34 mouse cellular contexts compared by ENCODE assay signal in genomic region chr2:156847653-156848052, GRCm38 (mm10). TPM values are rescaled to one million over a fixed set of nuclear protein-coding genes. Genes with fewer than 3 reads are reported as not detected.
DNase-seq lines count a peak whose midpoint lies in the region; ATAC-seq lines count a peak whose summit lies in the region.
"Had no signal": no experiment of that assay in that cellular context is flagged by ENCODE, and none has a peak within 500 bp of the region (broad histone marks: within the 10 kb centered on the region; RNA-seq: fewer than 3 reads in every experiment).

No protein-coding gene starts in this region.

- no peak overlapping the region; the same call in 1 of the 2 replicates for H3K9ac ChIP-seq in hindbrain, embryonic 13.5 days
- H3K9ac ChIP-seq in midbrain, embryonic 14.5 days (replicated peaks; ENCODE audit: low read length), result 0 out of 2 replicates have a peak overlapping the region, but pooled peaks have one; percentile 31
- no peak overlapping the region for H3K9ac ChIP-seq in midbrain, embryonic 11.5 days (ENCODE audit: low read length)
- H3K9ac ChIP-seq in midbrain, embryonic 15.5 days, result no peak overlapping the region
- H3K9ac ChIP-seq in kidney, embryonic 16.5 days (replicated peaks; ENCODE audit: low read length), result no peak overlapping the region
- H3K9ac ChIP-seq: embryonic facial prominence, embryonic 15.5 days; heart, embryonic 12.5 days; intestine, embryonic 15.5 days; limb, embryonic 15.5 days; liver, embryonic 13.5 days; neural tube, embryonic 15.5 days; stomach, embryonic 15.5 days had no signal

- peaks cover 20% of the 10 kb centered on the region for H3K36me3 ChIP-seq in hindbrain, embryonic 13.5 days
- H3K36me3 ChIP-seq in hindbrain, embryonic 10.5 days, result peaks cover 91% of the 10 kb centered on the region
- H3K36me3 ChIP-seq in midbrain, embryonic 14.5 days (ENCODE audit: control insufficient read depth, insufficient read depth, low read length), result peaks cover 11% of the 10 kb centered on the region; the same call in 1 of the 2 replicates
- H3K36me3 ChIP-seq in midbrain, embryonic 11.5 days (ENCODE audit: control insufficient read depth, insufficient read depth, low read length), result peaks cover 23% of the 10 kb centered on the region
- H3K36me3 ChIP-seq in midbrain, embryonic 15.5 days (replicated peaks), result no peaks in the 10 kb centered on the region
- H3K36me3 ChIP-seq in kidney, embryonic 16.5 days (ENCODE audit: insufficient read depth, low read length), result peaks cover 56% of the 10 kb centered on the region

- H3K9me3 ChIP-seq in hindbrain, embryonic 13.5 days, result no peaks in the 10 kb centered on the region
- H3K9me3 ChIP-seq in hindbrain, embryonic 10.5 days, result no peaks in the 10 kb centered on the region
- no peaks in the 10 kb centered on the region for H3K9me3 ChIP-seq in midbrain, embryonic 14.5 days (ENCODE audit: control insufficient read depth, low read length)
- H3K9me3 ChIP-seq in midbrain, embryonic 11.5 days (ENCODE audit: control insufficient read depth, low read length), result no peaks in the 10 kb centered on the region
- H3K9me3 ChIP-seq in midbrain, embryonic 15.5 days, result no peaks in the 10 kb centered on the region
- H3K9me3 ChIP-seq in kidney, embryonic 16.5 days (ENCODE audit: low read length), result no peaks in the 10 kb centered on the region
- H3K9me3 ChIP-seq: embryonic facial prominence, embryonic 15.5 days; G1E; heart, embryonic 12.5 days; intestine, embryonic 15.5 days; limb, embryonic 15.5 days; liver, embryonic 13.5 days; neural tube, embryonic 15.5 days; stomach, embryonic 15.5 days had no signal

- H3K4me1 ChIP-seq in hindbrain, embryonic 13.5 days (replicated peaks), result peaks cover 52% of the 10 kb centered on the region
- H3K4me1 ChIP-seq in hindbrain, embryonic 10.5 days (replicated peaks), result peaks cover 33% of the 10 kb centered on the region
- peaks cover 28% of the 10 kb centered on the region; the same call in 1 of the 2 replicates for H3K4me1 ChIP-seq in midbrain, embryonic 14.5 days (ENCODE audit: control insufficient read depth, insufficient read depth, low read length)
- H3K4me1 ChIP-seq in midbrain, embryonic 11.5 days (ENCODE audit: control insufficient read depth, insufficient read depth, low read length), result peaks cover 22% of the 10 kb centered on the region
- peaks cover 42% of the 10 kb centered on the region for H3K4me1 ChIP-seq in midbrain, embryonic 15.5 days
- H3K4me1 ChIP-seq in kidney, embryonic 16.5 days (ENCODE audit: insufficient read depth, low read length), result peaks cover 30% of the 10 kb centered on the region

- H3K27ac ChIP-seq in hindbrain, embryonic 13.5 days, result peak overlapping the region; percentile 55; the same call in 1 of the 2 replicates
- H3K27ac ChIP-seq in hindbrain, embryonic 10.5 days, result no peak overlapping the region
- H3K27ac ChIP-seq in midbrain, embryonic 14.5 days (replicated peaks; ENCODE audit: low read depth, low read length), result peak overlapping the region; percentile 60
- no peak overlapping the region for H3K27ac ChIP-seq in midbrain, embryonic 11.5 days (ENCODE audit: low read depth, low read length)
- peak overlapping the region; percentile 40; the same call in 1 of the 2 replicates for H3K27ac ChIP-seq in midbrain, embryonic 15.5 days
- no peak overlapping the region for H3K27ac ChIP-seq in kidney, embryonic 16.5 days (ENCODE audit: low read length)
- H3K27ac ChIP-seq: embryonic facial prominence, embryonic 15.5 days; intestine, embryonic 15.5 days; kidney, postnatal 0 days; limb, embryonic 15.5 days; liver, embryonic 13.5 days; neural tube, embryonic 15.5 days; stomach, embryonic 15.5 days had no signal

- 41% methylated on average over 6 of the region's 6 CpGs for whole genome bisulfite sequencing in hindbrain, embryonic 13.5 days
- 76% methylated on average over 6 of the region's 6 CpGs for WGBS in hindbrain, embryonic 10.5 days
- 59% methylated on average over 6 of the region's 6 CpGs for WGBS in midbrain, embryonic 14.5 days
- WGBS in midbrain, embryonic 11.5 days, result 64% methylated on average over 6 of the region's 6 CpGs
- 59% methylated on average over 6 of the region's 6 CpGs for WGBS in midbrain, embryonic 15.5 days
- 63% methylated on average over 6 of the region's 6 CpGs for WGBS in kidney, embryonic 16.5 days

- no peak overlapping the region for H3K4me2 ChIP-seq in hindbrain, embryonic 13.5 days
- no peak overlapping the region for H3K4me2 ChIP-seq in midbrain, embryonic 14.5 days (ENCODE audit: low read length)
- H3K4me2 ChIP-seq in midbrain, embryonic 11.5 days, result no peak overlapping the region
- no peak overlapping the region for H3K4me2 ChIP-seq in midbrain, embryonic 15.5 days
- no peak overlapping the region for H3K4me2 ChIP-seq in kidney, embryonic 16.5 days (replicated peaks; ENCODE audit: low read depth, low read length)
- H3K4me2 ChIP-seq: embryonic facial prominence, embryonic 15.5 days; heart, embryonic 12.5 days; intestine, embryonic 15.5 days; limb, embryonic 15.5 days; liver, embryonic 13.5 days; neural tube, embryonic 15.5 days; stomach, embryonic 15.5 days had no signal

- ATAC-seq in hindbrain, embryonic 13.5 days (ENCODE audit: low FRiP score), result no peak
- no peak for ATAC-seq in midbrain, embryonic 14.5 days (ENCODE audit: low FRiP score, low TSS enrichment)
- ATAC-seq in midbrain, embryonic 11.5 days (ENCODE audit: low FRiP score), result no peak
- no peak for ATAC-seq in midbrain, embryonic 15.5 days (replicated peaks)
- ATAC-seq in kidney, embryonic 16.5 days (ENCODE audit: low FRiP score, low TSS enrichment), result no peak
- ATAC-seq: activated CD4-positive, CD25-positive, alpha-beta regulatory T cell, adult 4 months; forebrain, embryonic 14.5 days; hindbrain, embryonic 16.5 days; intestine, embryonic 15.5 days had no signal

- H3K27me3 ChIP-seq in hindbrain, embryonic 13.5 days, result no peaks in the 10 kb centered on the region
- H3K27me3 ChIP-seq in hindbrain, embryonic 10.5 days (ENCODE audit: insufficient read depth, poor library complexity, severe bottlenecking), result no peaks in the 10 kb centered on the region
- no peaks in the 10 kb centered on the region for H3K27me3 ChIP-seq in midbrain, embryonic 14.5 days (ENCODE audit: control insufficient read depth, insufficient read depth, low read length)
- no peaks in the 10 kb centered on the region for H3K27me3 ChIP-seq in midbrain, embryonic 11.5 days (ENCODE audit: control insufficient read depth, insufficient read depth, low read length)
- H3K27me3 ChIP-seq in midbrain, embryonic 15.5 days (replicated peaks), result 0 out of 2 replicates have a peak, but pooled peaks cover 4% of the 10 kb centered on the region
- H3K27me3 ChIP-seq in kidney, embryonic 16.5 days (ENCODE audit: insufficient read depth, low read length), result no peaks in the 10 kb centered on the region
- H3K27me3 ChIP-seq: CH12.LX; embryonic facial prominence, embryonic 15.5 days; heart, embryonic 12.5 days; intestine, embryonic 15.5 days; limb, embryonic 15.5 days; liver, embryonic 13.5 days; neural tube, embryonic 15.5 days; stomach, embryonic 15.5 days had no signal

- H3K4me3 ChIP-seq in hindbrain, embryonic 13.5 days, result no peak overlapping the region
- no peak overlapping the region for H3K4me3 ChIP-seq in hindbrain, embryonic 10.5 days
- no peak overlapping the region for H3K4me3 ChIP-seq in midbrain, embryonic 14.5 days (replicated peaks; ENCODE audit: low read depth, low read length)
- H3K4me3 ChIP-seq in midbrain, embryonic 11.5 days (ENCODE audit: low read depth, low read length), result no peak overlapping the region
- H3K4me3 ChIP-seq in midbrain, embryonic 15.5 days, result no peak overlapping the region
- H3K4me3 ChIP-seq in kidney, embryonic 16.5 days (ENCODE audit: low read length), result no peak overlapping the region
- H3K4me3 ChIP-seq: embryonic facial prominence, embryonic 15.5 days; heart, embryonic 12.5 days; intestine, embryonic 15.5 days; limb, embryonic 15.5 days; liver, embryonic 13.5 days; neural tube, embryonic 15.5 days; stomach, embryonic 15.5 days had no signal

- DNase-seq in hindbrain, embryonic 10.5 days (ENCODE audit: low spot score), result no peak
- peak; percentile 43 for DNase-seq in midbrain, embryonic 14.5 days
- no peak for DNase-seq in midbrain, embryonic 11.5 days (ENCODE audit: low spot score, missing footprints)
- DNase-seq in NIH3T3 (ENCODE audit: low read depth), result peak; percentile 51
- no peak for DNase-seq in cerebellum, postnatal 10 days
- DNase-seq: adrenal gland, adult 8-10 months; cerebellum, adult 11 months; cerebellum, adult 9-11 months; gastrocnemius, postnatal 25 days; heart, adult 11 months; heart, postnatal 4 days; kidney, adult 2 months; kidney, postnatal 4 days; liver, embryonic 13.5 days; lung, adult 2 months; lung, postnatal 14 days; retina, postnatal 1 day; right cerebral cortex, postnatal 14 days; thymus, postnatal 14 days had no signal

RNA-seq across cellular contexts. Expression of gene Tgif2, which starts 7.8 kb away (rescaled TPM):
- 25.7 and 28.6 TPM in 2 replicates for polyA plus RNA-seq in hindbrain, embryonic 13.5 days (2015; fragmentation: Nextera tagmentation; extraction: Ambion mirVana)
- 88.4 and 90.3 TPM in 2 replicates for polyA plus RNA-seq in hindbrain, embryonic 10.5 days (2016; fragmentation: Nextera tagmentation; extraction: Ambion mirVana)
- 19.3 and 25.8 TPM in 2 replicates for polyA plus RNA-seq in midbrain, embryonic 14.5 days (2014; fragmentation: Nextera tagmentation; extraction: Ambion mirVana)
- polyA plus RNA-seq in midbrain, embryonic 11.5 days (2014; fragmentation: Nextera tagmentation; extraction: Ambion mirVana), result 81.2 and 88.6 TPM in 2 replicates
- polyA plus RNA-seq in midbrain, embryonic 15.5 days (2015; fragmentation: Nextera tagmentation; extraction: Ambion mirVana), result 19.9 and 21.9 TPM in 2 replicates
- 69.5 and 71.1 TPM in 2 replicates for polyA plus RNA-seq in kidney, embryonic 16.5 days (2015; fragmentation: Nextera tagmentation; extraction: Ambion mirVana)

RNA-seq across cellular contexts. Expression of gene 4930518I15Rik, which starts 10.1 kb away (rescaled TPM):
- polyA plus RNA-seq in hindbrain, embryonic 13.5 days (2015; fragmentation: Nextera tagmentation; extraction: Ambion mirVana), result 12.0 and 12.6 TPM in 2 replicates
- polyA plus RNA-seq in hindbrain, embryonic 10.5 days (2016; fragmentation: Nextera tagmentation; extraction: Ambion mirVana), result 8.1 and 9.4 TPM in 2 replicates
- polyA plus RNA-seq in midbrain, embryonic 14.5 days (2014; fragmentation: Nextera tagmentation; extraction: Ambion mirVana), result 5.4 and 7.0 TPM in 2 replicates
- 4.7 TPM in 2 replicates for polyA plus RNA-seq in midbrain, embryonic 11.5 days (2014; fragmentation: Nextera tagmentation; extraction: Ambion mirVana)
- polyA plus RNA-seq in midbrain, embryonic 15.5 days (2015; fragmentation: Nextera tagmentation; extraction: Ambion mirVana), result 11.3 and 11.6 TPM in 2 replicates
- polyA plus RNA-seq in kidney, embryonic 16.5 days (2015; fragmentation: Nextera tagmentation; extraction: Ambion mirVana), result 8.0 and 9.9 TPM in 2 replicates

RNA-seq across cellular contexts. Expression of gene Rab5if, which starts 15.3 kb away (rescaled TPM):
- polyA plus RNA-seq in hindbrain, embryonic 13.5 days (2015; fragmentation: Nextera tagmentation; extraction: Ambion mirVana), result 152 and 155 TPM in 2 replicates
- 184 and 188 TPM in 2 replicates for polyA plus RNA-seq in hindbrain, embryonic 10.5 days (2016; fragmentation: Nextera tagmentation; extraction: Ambion mirVana)
- polyA plus RNA-seq in midbrain, embryonic 14.5 days (2014; fragmentation: Nextera tagmentation; extraction: Ambion mirVana), result 169 and 171 TPM in 2 replicates
- polyA plus RNA-seq in midbrain, embryonic 11.5 days (2014; fragmentation: Nextera tagmentation; extraction: Ambion mirVana), result 196 and 205 TPM in 2 replicates
- 135 and 139 TPM in 2 replicates for polyA plus RNA-seq in midbrain, embryonic 15.5 days (2015; fragmentation: Nextera tagmentation; extraction: Ambion mirVana)
- polyA plus RNA-seq in kidney, embryonic 16.5 days (2015; fragmentation: Nextera tagmentation; extraction: Ambion mirVana), result 167 and 168 TPM in 2 replicates

RNA-seq across cellular contexts. Expression of gene Sla2, which starts 39.3 kb away (rescaled TPM):
- 0.28 and 0.31 TPM in 2 replicates for polyA plus RNA-seq in hindbrain, embryonic 13.5 days (2015; fragmentation: Nextera tagmentation; extraction: Ambion mirVana)
- polyA plus RNA-seq in hindbrain, embryonic 10.5 days (2016; fragmentation: Nextera tagmentation; extraction: Ambion mirVana), result 0.37 and 0.90 TPM in 2 replicates
- polyA plus RNA-seq in midbrain, embryonic 14.5 days (2014; fragmentation: Nextera tagmentation; extraction: Ambion mirVana), result 0.22 TPM in 1 of 2 replicates, not detected in the other
- 0.36 and 0.56 TPM in 2 replicates for polyA plus RNA-seq in midbrain, embryonic 11.5 days (2014; fragmentation: Nextera tagmentation; extraction: Ambion mirVana)
- 0.18 and 0.19 TPM in 2 replicates for polyA plus RNA-seq in midbrain, embryonic 15.5 days (2015; fragmentation: Nextera tagmentation; extraction: Ambion mirVana)
- 0.14 and 0.36 TPM in 2 replicates for polyA plus RNA-seq in kidney, embryonic 16.5 days (2015; fragmentation: Nextera tagmentation; extraction: Ambion mirVana)

Comparison
In these comparisons a context has a peak if more than half of its experiments do, and no peak if none do; other contexts are left out.
1. H3K27ac ChIP-seq: peak in hindbrain, embryonic 13.5 days (single experiment), midbrain, embryonic 14.5 days (single experiment) and midbrain, embryonic 15.5 days (single experiment); none in hindbrain, embryonic 10.5 days (single experiment), midbrain, embryonic 11.5 days (single experiment) and kidney, embryonic 16.5 days (single experiment).
2. DNase-seq: peak in midbrain, embryonic 14.5 days (single experiment) and NIH3T3 (single experiment); none in hindbrain, embryonic 10.5 days (single experiment), midbrain, embryonic 11.5 days (single experiment) and cerebellum, postnatal 10 days (0 of 2).